Mouse (Mus musculus) small intestine, adult 2 months (tissue): ENCODE data around the gene Hlcs. TPM values are rescaled to one million over a fixed set of nuclear protein-coding genes. Genes with fewer than 3 reads are reported as not detected.

Experiments used
- H3K27ac ChIP-seq: fragments of 200-500 bp; 2 replicates; pipeline ENCODE4 v1.5.1; 2012; ENCODE audit warnings: low read depth, low read length, control low read depth, inconsistent platforms; ENCODE audit not compliant: insufficient read depth
- H3K27me3 ChIP-seq: fragments of 200-500 bp; 2 replicates; pipeline ENCODE4 v1.6.1; 2012; ENCODE audit warnings: mild to moderate bottlenecking, moderate library complexity, low read length, inconsistent platforms; ENCODE audit not compliant: control insufficient read depth, insufficient read depth
- H3K36me3 ChIP-seq: fragments of 200-500 bp; 2 replicates; pipeline ENCODE4 v1.6.1; 2012; ENCODE audit warnings: mild to moderate bottlenecking, low read length, control low read depth, inconsistent platforms; ENCODE audit not compliant: control insufficient read depth, insufficient read depth
- H3K4me1 ChIP-seq: fragments of 200-500 bp; 2 replicates; pipeline ENCODE4 v1.6.1; 2012; ENCODE audit warnings: low read length, inconsistent platforms, mixed read lengths; ENCODE audit not compliant: control insufficient read depth, insufficient read depth, insufficient read length
- H3K4me3 ChIP-seq: fragments of 200-500 bp; 2 replicates; pipeline ENCODE4 v1.5.1; 2012; ENCODE audit warnings: low read depth, mild to moderate bottlenecking, control low read depth, inconsistent platforms, low read length, moderate library complexity
- CTCF ChIP-seq: fragments of 200-500 bp; IDR thresholded peaks from 2 replicates; pipeline ENCODE4 v1.5.1; 2012; ENCODE audit warnings: low read depth, mild to moderate bottlenecking, control low read depth, inconsistent platforms, low read length, moderate library complexity, mixed read lengths; ENCODE audit not compliant: insufficient replicate concordance, insufficient read length; ENCODE audit errors: extremely low read depth
- POLR2A ChIP-seq: fragments of 200-500 bp; IDR thresholded peaks from 2 replicates; pipeline ENCODE4 v1.6.1; 2012; ENCODE audit warnings: low read depth, mild to moderate bottlenecking, control low read depth, inconsistent platforms, low read length, moderate library complexity
- WGBS: fragments of 180-500 bp; shearing (Covaris S2); methylation state at CpG from one replicate; pipeline ENCODE4 v1.1.7; 2018; 5-methylcytosine and 5-hydroxymethylcytosine counted together
- polyA plus RNA-seq: library from polyadenylated mRNA; depleted of rRNA; stranded (reverse); fragments of >200 nt; gene quantifications from 2 replicates; pipeline ENCODE4 v1.2.3, GENCODE M21; 2012

Hlcs gene
- polyA plus RNA-seq, 1 experiment, result 3.2 TPM

DNA sequence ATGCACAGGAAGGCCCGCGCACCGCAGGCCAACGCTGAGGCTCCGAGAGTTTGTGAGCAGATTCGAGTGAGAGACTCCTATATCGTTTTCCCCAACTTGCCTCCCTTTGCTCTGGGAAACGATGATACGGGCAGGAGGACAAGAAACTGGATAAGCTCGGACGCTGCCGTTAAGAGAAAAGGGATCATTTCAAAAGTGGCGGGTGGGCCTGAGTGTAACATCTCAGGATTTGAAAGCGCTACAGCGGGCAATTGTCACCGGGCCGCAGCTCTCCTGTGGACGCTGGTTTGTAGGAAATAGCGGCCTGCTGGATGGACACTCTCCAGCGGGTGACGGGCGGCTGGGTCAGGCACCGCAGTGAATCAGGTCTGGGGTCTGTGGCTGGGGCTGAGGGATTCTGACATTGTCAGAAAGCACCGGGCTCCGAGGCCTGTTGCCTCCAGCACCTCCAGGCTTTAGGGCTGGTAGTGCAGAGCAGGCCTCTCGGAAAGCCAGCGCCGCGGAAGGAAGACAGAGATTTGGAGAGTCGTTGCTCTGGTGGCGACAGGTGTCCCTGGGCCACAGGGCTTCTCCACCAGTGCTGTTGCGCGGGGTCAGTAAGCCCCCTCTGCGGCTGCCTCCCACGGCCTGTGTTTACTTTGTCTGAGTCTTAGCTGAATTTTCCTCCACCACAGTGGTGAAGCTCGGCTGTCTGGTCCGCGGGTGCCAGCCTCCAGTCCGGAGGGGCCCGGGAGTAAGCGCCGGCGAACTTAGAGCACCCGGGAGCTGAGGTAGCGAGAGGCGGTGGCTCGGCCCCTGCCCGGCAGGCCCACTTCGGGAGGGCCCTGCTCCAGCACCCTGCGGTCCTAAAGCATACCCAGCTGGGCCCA is 226.4 kb downstream of the Hlcs start:
- Histone ChIP-seq H3K27ac (no peak overlapping the region), H3K4me1 (peaks cover 10% of the 10 kb centered on the region; the same call in 1 of the 2 replicates), H3K4me3 (no peak overlapping the region), H3K27me3 (peaks cover 93% of the 10 kb centered on the region), H3K36me3 (no peaks in the 10 kb centered on the region)
- TF ChIP-seq POLR2A, result no peak
- TF ChIP-seq CTCF, result no peak
- WGBS, result 5% methylated on average over 50 of the region's 50 CpGs

GRCm38 (mm10) chr16:94085603-94086285 is 227.6 kb downstream of the Hlcs start:
- Histone ChIP-seq H3K4me1 (peaks cover 10% of the 10 kb centered on the region; the same call in 1 of the 2 replicates), H3K36me3 (no peaks in the 10 kb centered on the region), H3K27ac (no peak overlapping the region), H3K4me3 (peak overlapping the region; percentile 49; the same call in 1 of the 2 replicates), H3K27me3 (peaks cover 89% of the 10 kb centered on the region)
- WGBS, result 3% methylated on average over 57 of the region's 57 CpGs
- TF ChIP-seq CTCF (no peak), POLR2A (no peak)

DNA sequence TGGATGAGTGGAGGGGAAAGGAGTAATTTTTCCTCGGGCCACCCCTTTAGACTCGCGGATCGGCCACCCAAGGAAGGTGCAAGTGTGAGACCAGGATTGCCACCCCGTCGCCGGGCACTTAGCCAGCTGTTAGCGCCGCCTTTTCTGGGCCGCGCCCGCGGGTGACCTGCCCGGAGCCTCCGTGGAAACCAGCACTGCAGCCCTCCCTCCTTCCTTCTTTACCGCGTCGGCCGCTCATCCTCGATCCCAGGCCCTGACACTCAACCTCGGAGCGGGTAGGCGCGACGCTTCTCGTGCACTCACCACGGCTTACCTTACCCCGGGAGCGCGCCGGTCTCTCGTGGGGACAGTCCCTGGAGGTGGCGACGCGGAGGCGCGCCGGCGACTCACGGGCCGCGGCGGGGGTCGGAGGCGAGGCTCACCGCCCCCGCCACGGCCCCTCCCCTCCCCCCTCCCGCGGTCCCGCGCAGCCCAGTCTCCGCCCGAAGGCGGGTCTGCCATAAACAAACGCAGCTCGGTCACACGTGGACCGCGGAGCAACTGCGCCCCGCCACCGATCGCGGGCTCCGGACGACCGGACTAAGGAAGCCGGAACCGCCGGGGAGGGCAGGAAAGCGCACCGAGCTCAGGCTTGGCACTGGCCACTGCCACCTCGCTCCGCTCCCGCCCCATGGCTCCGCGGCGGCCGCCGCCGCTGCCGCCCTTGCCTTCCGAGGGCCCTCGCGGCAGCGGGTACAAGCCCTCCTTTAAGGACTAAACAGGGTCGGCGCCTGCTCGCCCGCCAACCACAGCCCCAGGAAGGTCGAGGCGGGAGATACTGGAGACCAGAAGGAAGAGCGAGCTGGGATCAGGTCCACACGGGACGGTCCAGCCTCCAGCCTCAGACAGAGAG is 228.4 kb downstream of the Hlcs start, which contains the start of gene Sim2:
Sim2 (plus strand) TSS at position 221 of the 892 bp plus-strand sequence.
- H3K4me3 ChIP-seq, result peak within 1 kb of the TSS; percentile 49

GRCm38 (mm10) chr16:94083848-94084525 is 229.4 kb downstream of the Hlcs start:
- Histone ChIP-seq H3K4me1 (peaks cover 10% of the 10 kb centered on the region; the same call in 1 of the 2 replicates), H3K27ac (no peak overlapping the region), H3K4me3 (no peak overlapping the region), H3K36me3 (no peaks in the 10 kb centered on the region), H3K27me3 (peaks cover 89% of the 10 kb centered on the region)
- 3% methylated on average over 41 of the region's 41 CpGs for WGBS
- TF ChIP-seq POLR2A (no peak), CTCF (no peak)

More for the DNA sequence above, 228.4 kb downstream of the Hlcs start, which contains the start of gene Sim2:
- Histone ChIP-seq H3K27me3 (peaks cover 89% of the 10 kb centered on the region), H3K36me3 (no peaks in the 10 kb centered on the region), H3K27ac (no peak within 1 kb of the TSS), H3K4me1 (peaks cover 10% of the 10 kb centered on the region; the same call in 1 of the 2 replicates)
- TF ChIP-seq POLR2A, result no peak
- TF ChIP-seq CTCF, result no peak
- 1% methylated on average over 90 of the region's 96 CpGs for WGBS

- H3K4me1 ChIP-seq, result peaks cover 10% of the 10 kb centered on the region; the same call in 1 of the 2 replicates
- TF ChIP-seq POLR2A, result no peak
- TF ChIP-seq CTCF, result no peak
- no peak overlapping the region for H3K4me3 ChIP-seq
- H3K36me3 ChIP-seq, result no peaks in the 10 kb centered on the region
- 4% methylated on average over 46 of the region's 46 CpGs for WGBS
- no peak overlapping the region for H3K27ac ChIP-seq
- peaks cover 87% of the 10 kb centered on the region for H3K27me3 ChIP-seq
Measured at GRCm38 (mm10) chr16:94082960-94083847, 230.2 kb downstream of the Hlcs start.
